ENCODE assay signal across 9 mouse cellular contexts in genomic region chr13:49460692-49461414, GRCm38 (mm10). TPM values are rescaled to one million over a fixed set of nuclear protein-coding genes. Genes with fewer than 3 reads are reported as not detected.
DNase-seq lines count a peak whose midpoint lies in the region; ATAC-seq lines count a peak whose summit lies in the region.
"Had no signal": no experiment of that assay in that cellular context is flagged by ENCODE, and none has a peak within 500 bp of the region (broad histone marks: within the 10 kb centered on the region; RNA-seq: fewer than 3 reads in every experiment).

No protein-coding gene starts in this region.

- H3K4me1 ChIP-seq in heart, embryonic 10.5 days: no peaks in the 10 kb centered on the region
- peaks cover 3% of the 10 kb centered on the region for H3K4me1 ChIP-seq in limb, embryonic 12.5 days (replicated peaks)
- no peaks in the 10 kb centered on the region for H3K4me1 ChIP-seq in limb, embryonic 10.5 days
- 0 out of 2 replicates have a peak, but pooled peaks cover 11% of the 10 kb centered on the region for H3K4me1 ChIP-seq in stomach, embryonic 16.5 days (ENCODE audit: control insufficient read depth, insufficient read depth, low read length)

- WGBS in heart, embryonic 10.5 days: 81% methylated on average over 5 of the region's 5 CpGs
- WGBS in limb, embryonic 12.5 days: 75% methylated on average over 5 of the region's 5 CpGs
- 93% methylated on average over 5 of the region's 5 CpGs for WGBS in limb, embryonic 10.5 days
- WGBS in stomach, embryonic 16.5 days: 53% methylated on average over 5 of the region's 5 CpGs

- no peaks in the 10 kb centered on the region for H3K27me3 ChIP-seq in heart, embryonic 10.5 days (ENCODE audit: insufficient read depth, poor library complexity, severe bottlenecking)
- no peaks in the 10 kb centered on the region for H3K27me3 ChIP-seq in limb, embryonic 12.5 days
- no peaks in the 10 kb centered on the region for H3K27me3 ChIP-seq in limb, embryonic 10.5 days (ENCODE audit: low read depth, poor library complexity, severe bottlenecking)
- H3K27me3 ChIP-seq in stomach, embryonic 16.5 days (ENCODE audit: control insufficient read depth, insufficient read depth, low read length): no peaks in the 10 kb centered on the region
- H3K27me3 ChIP-seq: embryonic facial prominence, embryonic 12.5 days had no signal

- H3K4me2 ChIP-seq in limb, embryonic 12.5 days: no peak overlapping the region
- H3K4me2 ChIP-seq in stomach, embryonic 16.5 days (ENCODE audit: low read depth, low read length): no peak overlapping the region
- H3K4me2 ChIP-seq: embryonic facial prominence, embryonic 12.5 days had no signal

- H3K36me3 ChIP-seq in heart, embryonic 10.5 days: peaks cover 58% of the 10 kb centered on the region
- peaks cover 70% of the 10 kb centered on the region for H3K36me3 ChIP-seq in limb, embryonic 12.5 days
- peaks cover 80% of the 10 kb centered on the region for H3K36me3 ChIP-seq in limb, embryonic 10.5 days
- 0 out of 2 replicates have a peak, but pooled peaks cover 3% of the 10 kb centered on the region for H3K36me3 ChIP-seq in stomach, embryonic 16.5 days (ENCODE audit: control insufficient read depth, insufficient read depth, low read length)

- H3K9ac ChIP-seq in limb, embryonic 12.5 days (replicated peaks): no peak overlapping the region
- H3K9ac ChIP-seq in stomach, embryonic 16.5 days (ENCODE audit: low read length): no peak overlapping the region
- H3K9ac ChIP-seq: embryonic facial prominence, embryonic 12.5 days had no signal

- H3K9me3 ChIP-seq in heart, embryonic 10.5 days: no peaks in the 10 kb centered on the region
- H3K9me3 ChIP-seq in limb, embryonic 12.5 days: no peaks in the 10 kb centered on the region
- no peaks in the 10 kb centered on the region for H3K9me3 ChIP-seq in limb, embryonic 10.5 days (replicated peaks)
- no peaks in the 10 kb centered on the region for H3K9me3 ChIP-seq in stomach, embryonic 16.5 days (replicated peaks; ENCODE audit: control insufficient read depth, low read length)
- H3K9me3 ChIP-seq: embryonic facial prominence, embryonic 12.5 days had no signal

- no peak overlapping the region for H3K27ac ChIP-seq in heart, embryonic 10.5 days
- peak overlapping the region; percentile 65 for H3K27ac ChIP-seq in limb, embryonic 12.5 days
- no peak overlapping the region for H3K27ac ChIP-seq in limb, embryonic 10.5 days
- peak overlapping the region; percentile 88 for H3K27ac ChIP-seq in stomach, embryonic 16.5 days (ENCODE audit: low read length)
- H3K27ac ChIP-seq: embryonic facial prominence, embryonic 12.5 days had no signal

- ATAC-seq in limb, embryonic 12.5 days (ENCODE audit: insufficient number of reproducible peaks, insufficient read depth, low FRiP score, low TSS enrichment, low read depth): no peak
- 0 out of 2 replicates have a peak, but pooled peaks have one; percentile 37 for ATAC-seq in stomach, embryonic 16.5 days (ENCODE audit: insufficient read depth, low FRiP score)

- peak; percentile 96 for DNase-seq in heart, adult 11 months
- no peak for DNase-seq in heart, embryonic 10.5 days (ENCODE audit: low spot score)
- DNase-seq in limb, embryonic 10.5 days (ENCODE audit: low spot score): no peak
- DNase-seq in layer of hippocampus, postnatal 36 days: peak; percentile 52 to 55
- DNase-seq in cerebellum, adult 11-12 months: no peak
- DNase-seq in cerebellum, postnatal 14 days: no peak

- no peak overlapping the region for H3K4me3 ChIP-seq in heart, embryonic 10.5 days
- no peak overlapping the region for H3K4me3 ChIP-seq in limb, embryonic 12.5 days (replicated peaks)
- no peak overlapping the region for H3K4me3 ChIP-seq in limb, embryonic 10.5 days
- H3K4me3 ChIP-seq in stomach, embryonic 16.5 days (replicated peaks; ENCODE audit: low read length): no peak overlapping the region
- H3K4me3 ChIP-seq: embryonic facial prominence, embryonic 12.5 days had no signal

RNA-seq across cellular contexts. Expression of gene Tes3-ps, which starts 32.3 kb away (rescaled TPM):
- polyA plus RNA-seq in heart, embryonic 10.5 days (2016; fragmentation: Nextera tagmentation; extraction: Ambion mirVana): 0.68 and 0.90 TPM in 2 replicates
- polyA plus RNA-seq in limb, embryonic 12.5 days (2016; fragmentation: Nextera tagmentation; extraction: Ambion mirVana): 1.1 and 1.6 TPM in 2 replicates
- polyA plus RNA-seq in limb, embryonic 10.5 days (2016; fragmentation: Nextera tagmentation; extraction: Ambion mirVana): 1.0 and 1.5 TPM in 2 replicates
- 1 to 10 TPM; 1.6 TPM for total RNA-seq in layer of hippocampus, postnatal 36 days (2021)
- polyA plus RNA-seq in stomach, embryonic 16.5 days (2015; fragmentation: Nextera tagmentation; extraction: Ambion mirVana): 0.74 and 1.2 TPM in 2 replicates

RNA-seq across cellular contexts. Expression of gene Ippk, which starts 39.8 kb away (rescaled TPM):
- polyA plus RNA-seq in heart, embryonic 10.5 days (2016; fragmentation: Nextera tagmentation; extraction: Ambion mirVana): 15.8 and 18.5 TPM in 2 replicates
- polyA plus RNA-seq in limb, embryonic 12.5 days (2016; fragmentation: Nextera tagmentation; extraction: Ambion mirVana): 14.7 and 16.4 TPM in 2 replicates
- polyA plus RNA-seq in limb, embryonic 10.5 days (2016; fragmentation: Nextera tagmentation; extraction: Ambion mirVana): 17.3 and 21.0 TPM in 2 replicates
- total RNA-seq in layer of hippocampus, postnatal 36 days (2021): 10 to 100 TPM; 34.5 to 37.9 TPM
- polyA plus RNA-seq in stomach, embryonic 16.5 days (2015; fragmentation: Nextera tagmentation; extraction: Ambion mirVana): 20.0 and 20.8 TPM in 2 replicates

RNA-seq across cellular contexts. Expression of gene Ecm2, which starts 43.8 kb away (rescaled TPM):
- 0.63 and 0.84 TPM in 2 replicates for polyA plus RNA-seq in heart, embryonic 10.5 days (2016; fragmentation: Nextera tagmentation; extraction: Ambion mirVana)
- polyA plus RNA-seq in limb, embryonic 12.5 days (2016; fragmentation: Nextera tagmentation; extraction: Ambion mirVana): 0.51 and 0.55 TPM in 2 replicates
- 0.21 and 0.45 TPM in 2 replicates for polyA plus RNA-seq in limb, embryonic 10.5 days (2016; fragmentation: Nextera tagmentation; extraction: Ambion mirVana)
- total RNA-seq in layer of hippocampus, postnatal 36 days (2021): 1 to 10 TPM; 6.5 to 7.4 TPM
- polyA plus RNA-seq in stomach, embryonic 16.5 days (2015; fragmentation: Nextera tagmentation; extraction: Ambion mirVana): 1.4 and 1.5 TPM in 2 replicates

Comparison
In these comparisons a context has a peak if more than half of its experiments do, and no peak if none do; other contexts are left out.
1. DNase-seq: peak in heart, adult 11 months (single experiment) and layer of hippocampus, postnatal 36 days (2 of 2); none in heart, embryonic 10.5 days (single experiment), limb, embryonic 10.5 days (single experiment), cerebellum, adult 11-12 months (single experiment) and cerebellum, postnatal 14 days (0 of 2).
2. H3K27ac ChIP-seq: peak in limb, embryonic 12.5 days (single experiment) and stomach, embryonic 16.5 days (single experiment); none in heart, embryonic 10.5 days (single experiment) and limb, embryonic 10.5 days (single experiment).